Mouse (Mus musculus): ENCODE measurements around the gene Olfr180.

The Olfr180 gene
- long read RNA-seq, experiment 1 = 0 reads
- long read RNA-seq, experiment 2 = 0 reads

GRCm38 (mm10) chr16:58929292-58929691 lies at the start of gene Olfr180:
Gene Olfr180 (minus strand): TSS chr16:58929392.
- intact Hi-C loops (cut with DNase I) = no loop called here

- intact Hi-C loops (cut with DNase I) = no loop called here
Observed at GRCm38 (mm10) chr16:58928655-58929054, 537 bp downstream of the Olfr180 start, which contains the start of gene Olfr181. Gene Olfr181 (minus strand): TSS chr16:58928755.

GRCm38 (mm10) chr16:58891963-58892362 lies 37.2 kb downstream of the Olfr180 start, which contains the start of gene Olfr178:
Gene Olfr178 (minus strand): TSS chr16:58892063.
- intact Hi-C loops (cut with DNase I) = no loop called here

GRCm38 (mm10) chr16:58884416-58884815 lies 44.8 kb downstream of the Olfr180 start:
- intact Hi-C loops (cut with DNase I) = no loop called here

- intact Hi-C loops (cut with DNase I) = no loop called here
Observed at GRCm38 (mm10) chr16:58874668-58875067, 54.5 kb downstream of the Olfr180 start, which contains the start of gene Olfr177. Gene Olfr177 (minus strand): TSS chr16:58874768.
